Mouse (Mus musculus) T-helper 2 cell (primary cell): ENCODE results near the gene Met.

Experiments
- in situ Hi-C: fragments of 300-600 bp; cut with MboI, MseI; formaldehyde crosslinking; loops from one replicate; pipeline ENCODE4 v1.15.1; 2025; ENCODE audit warnings: high pct_unique_total_duplicates

Met gene

DNA sequence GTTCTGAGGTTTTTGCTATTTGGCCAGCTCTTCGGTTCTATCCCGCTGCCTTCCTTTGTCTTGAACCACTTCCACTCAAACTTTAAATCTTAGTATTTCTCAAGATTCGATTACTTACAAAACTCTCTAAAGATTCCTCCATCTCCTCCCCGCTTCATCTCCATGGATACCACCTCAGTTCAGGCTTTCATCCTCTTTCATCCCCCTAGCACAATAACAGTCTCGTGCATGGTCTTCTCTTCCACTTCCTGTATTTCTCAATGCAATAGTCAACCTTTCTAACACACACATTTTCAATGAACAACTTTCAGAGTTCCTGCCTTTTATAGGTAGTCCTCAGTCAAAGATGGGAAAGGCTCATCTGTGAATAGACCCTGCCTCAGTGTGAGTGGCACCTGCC lies 135.8 kb downstream of the Met start:
- in situ Hi-C loops, result loop anchor here (25.0 kb wide), 1 partner anchor 237 kb away; no protein-coding TSS in a partner anchor

GRCm38 (mm10) chr6:17601526-17601925 lies 137.9 kb downstream of the Met start:
- in situ Hi-C loops, result no loop called here

GRCm38 (mm10) chr6:17606915-17607314 lies 143.3 kb downstream of the Met start:
- in situ Hi-C loops, result no loop called here

DNA sequence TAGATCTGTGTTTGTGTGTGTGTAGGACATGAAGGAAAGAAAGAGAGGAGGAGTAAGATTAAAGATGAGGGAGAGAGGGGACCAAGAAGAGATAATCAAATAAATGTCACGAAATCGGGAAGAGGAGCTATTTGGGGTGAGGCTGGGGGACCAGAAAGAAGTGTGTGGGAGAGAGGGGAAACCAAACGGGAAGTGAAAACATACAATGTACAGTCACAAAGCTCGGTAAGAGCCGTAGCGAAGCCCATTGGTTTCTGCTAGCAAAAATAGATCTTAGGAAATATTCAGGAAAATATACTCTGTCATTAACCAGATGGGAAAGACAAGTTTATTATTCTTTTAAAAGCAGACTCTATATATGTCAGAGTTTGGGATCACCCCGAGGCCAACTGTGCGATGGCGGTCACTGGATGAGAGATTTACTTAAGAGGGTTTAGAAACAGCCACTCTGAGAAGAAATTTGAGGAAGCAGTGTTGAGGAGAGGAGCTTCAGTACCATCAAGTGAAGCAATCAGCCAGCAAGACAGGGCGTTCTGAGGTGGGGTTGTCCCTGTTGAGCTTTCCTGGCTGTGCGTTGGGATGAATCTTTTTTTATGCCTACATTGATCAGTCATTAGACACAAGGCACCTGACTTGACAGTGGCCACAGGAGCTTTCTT lies 147.9 kb downstream of the Met start:
- in situ Hi-C loops, result no loop called here

- in situ Hi-C loops, result no loop called here
Measured at GRCm38 (mm10) chr6:17612652-17613051, 149.1 kb downstream of the Met start.

- in situ Hi-C loops, result no loop called here
Measured at GRCm38 (mm10) chr6:17620823-17621222, 157.2 kb downstream of the Met start.

- in situ Hi-C loops, result no loop called here
Measured at GRCm38 (mm10) chr6:17621436-17621835, 157.8 kb downstream of the Met start.
